Mouse (Mus musculus) CD8-positive naive resting alpha-beta T cell, adult 2 months (primary cell): ENCODE results near the gene Hoxb5.

Experiments
- DNase-seq, 2 experiments: peaks; one replicate each; pipeline ENCODE4 v3.0.0; 2022; ENCODE audit warnings: low read depth in 2 of 2, low spot score in 2 of 2

The Hoxb5 gene

GRCm38 (mm10) chr11:96350341-96350624 is 47.1 kb downstream of the Hoxb5 start, which contains the start of gene Hoxb2:
Hoxb2 (plus strand) TSS chr11:96350525.
- no peak for DNase-seq

GRCm38 (mm10) chr11:96350791-96351190 is 47.7 kb downstream of the Hoxb5 start:
- no peak for DNase-seq

- DNase-seq: no peak
Observed at GRCm38 (mm10) chr11:96351312-96351711, 48.2 kb downstream of the Hoxb5 start.

- DNase-seq: no peak
Observed at GRCm38 (mm10) chr11:96351831-96352230, 48.7 kb downstream of the Hoxb5 start.

GRCm38 (mm10) chr11:96352691-96353521 is 49.8 kb downstream of the Hoxb5 start:
- DNase-seq: peak in 1 of 2 experiments; percentile 2

GRCm38 (mm10) chr11:96353522-96353841 is 50.3 kb downstream of the Hoxb5 start:
- no peak for DNase-seq

- DNase-seq: no peak
Observed at GRCm38 (mm10) chr11:96353939-96354338, 50.8 kb downstream of the Hoxb5 start.

GRCm38 (mm10) chr11:96354376-96354775 is 51.2 kb downstream of the Hoxb5 start:
- DNase-seq: no peak

- no peak for DNase-seq
Observed at GRCm38 (mm10) chr11:96354801-96355311, 51.7 kb downstream of the Hoxb5 start.
